Mouse (Mus musculus) kidney, adult 9 months (tissue): ENCODE data around the gene Prph.
"Not testable (repeated sequence)": the region's sequence is repeated elsewhere in the genome, so short reads cannot be mapped to it uniquely, and the experiment has no call there.

Experiments
- DNase-seq: peaks from one replicate; pipeline ENCODE4 v3.0.0; 2022

Gene Prph

DNA sequence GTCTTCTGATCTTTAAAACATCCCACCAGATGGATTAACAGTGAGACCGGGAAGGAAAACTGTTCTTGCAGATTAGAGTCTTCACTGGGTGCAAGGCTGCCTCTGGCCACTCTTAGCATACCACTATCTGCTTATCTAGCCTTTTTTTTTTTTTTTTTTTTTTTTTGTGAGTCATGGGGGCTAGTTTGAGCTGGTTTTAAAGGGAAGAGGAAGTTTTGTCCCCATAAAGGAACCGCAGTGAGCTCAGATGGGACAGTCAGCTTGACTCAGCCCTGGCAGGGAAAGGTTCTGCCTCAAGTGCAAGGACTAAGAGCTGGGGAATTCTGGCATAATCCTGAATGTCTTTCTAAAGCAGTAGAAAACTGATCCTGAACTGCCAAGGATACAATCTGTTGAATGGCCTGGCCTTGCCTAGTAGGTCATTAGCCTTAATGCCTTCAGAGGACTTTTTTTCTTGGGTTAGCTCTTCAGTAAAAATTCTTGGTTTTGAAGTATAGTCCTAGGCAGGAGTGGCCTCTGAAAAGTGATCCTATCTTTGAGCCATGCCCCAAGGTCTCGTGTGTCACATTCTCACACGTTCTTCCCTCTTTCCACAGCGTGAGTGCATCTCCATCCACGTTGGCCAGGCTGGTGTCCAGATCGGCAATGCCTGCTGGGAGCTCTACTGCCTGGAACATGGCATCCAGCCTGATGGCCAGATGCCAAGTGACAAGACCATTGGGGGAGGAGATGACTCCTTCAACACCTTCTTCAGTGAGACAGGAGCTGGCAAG lies 21.3 kb upstream of the Prph start:
- DNase-seq: no peak

DNA sequence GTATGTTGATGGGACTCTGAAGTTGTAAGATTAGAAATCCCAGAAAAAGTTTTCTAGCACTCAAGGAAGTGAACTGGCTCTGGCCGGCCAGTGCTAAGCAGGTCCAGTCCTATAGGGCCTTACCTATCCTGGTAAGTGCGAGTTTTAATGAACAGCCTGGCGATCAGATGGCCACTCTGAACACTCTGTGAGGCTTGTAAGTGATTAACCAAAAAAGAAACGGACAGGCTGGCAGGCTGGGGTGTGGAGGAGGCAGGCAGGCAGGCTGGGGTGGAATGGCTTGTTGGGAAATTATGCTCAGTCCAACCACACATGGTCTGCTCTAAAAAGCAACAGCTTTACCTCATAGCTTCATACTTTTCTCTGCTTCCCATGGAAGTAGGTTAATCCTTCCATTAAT lies 19.5 kb upstream of the Prph start:
- peak; percentile 82 for DNase-seq

DNA sequence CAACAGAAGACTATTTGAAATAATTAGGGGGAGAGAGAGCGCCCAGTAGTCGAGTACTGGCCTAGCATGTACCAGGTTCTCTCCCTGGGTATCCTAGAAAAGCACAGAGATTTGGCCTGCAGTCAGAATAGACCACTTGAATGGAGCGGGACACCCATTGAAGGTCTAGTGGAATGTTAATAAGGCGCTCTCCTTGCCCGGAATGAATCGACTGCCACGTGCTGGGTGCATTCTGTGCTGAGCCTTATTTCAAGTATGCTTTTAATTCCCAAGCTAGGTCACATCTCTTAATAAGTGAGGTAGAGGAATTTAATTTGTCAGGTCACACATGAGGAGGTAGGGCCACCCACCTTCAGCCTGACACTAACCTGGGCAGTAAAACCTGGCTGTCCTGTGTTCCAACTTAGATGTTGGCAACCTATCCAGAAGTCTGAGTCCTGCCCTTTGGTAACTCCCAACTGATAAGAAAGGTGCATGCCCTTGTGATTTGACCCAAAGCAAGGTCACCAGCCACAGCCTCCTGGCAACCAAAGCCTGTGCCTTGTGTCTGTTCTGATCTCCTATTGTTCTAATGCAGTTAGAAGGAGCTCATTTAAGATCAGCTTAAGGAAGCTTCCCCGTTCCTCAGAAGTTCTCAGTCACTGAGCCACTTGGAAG lies 18.6 kb upstream of the Prph start:
- DNase-seq: no peak

DNA sequence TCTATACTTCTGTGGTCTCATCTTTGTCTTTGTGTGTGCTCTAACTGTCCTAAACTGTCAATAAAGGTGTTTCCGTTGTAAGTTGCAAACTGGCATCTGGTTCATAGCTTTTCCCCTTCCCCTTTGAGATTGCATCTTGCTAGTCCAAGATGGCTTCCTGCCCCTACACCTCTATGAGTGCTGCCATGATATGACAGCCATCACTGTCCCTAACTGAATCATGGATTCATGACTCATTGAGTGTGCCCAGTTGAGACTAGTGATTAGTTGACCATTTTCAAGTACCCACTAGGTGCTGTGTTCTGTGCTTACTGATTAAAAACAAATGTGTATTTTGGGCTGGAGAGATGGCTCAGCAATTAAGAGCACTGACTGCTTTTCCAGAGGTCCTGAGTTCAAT lies 16.9 kb upstream of the Prph start:
- DNase-seq: no peak

DNA sequence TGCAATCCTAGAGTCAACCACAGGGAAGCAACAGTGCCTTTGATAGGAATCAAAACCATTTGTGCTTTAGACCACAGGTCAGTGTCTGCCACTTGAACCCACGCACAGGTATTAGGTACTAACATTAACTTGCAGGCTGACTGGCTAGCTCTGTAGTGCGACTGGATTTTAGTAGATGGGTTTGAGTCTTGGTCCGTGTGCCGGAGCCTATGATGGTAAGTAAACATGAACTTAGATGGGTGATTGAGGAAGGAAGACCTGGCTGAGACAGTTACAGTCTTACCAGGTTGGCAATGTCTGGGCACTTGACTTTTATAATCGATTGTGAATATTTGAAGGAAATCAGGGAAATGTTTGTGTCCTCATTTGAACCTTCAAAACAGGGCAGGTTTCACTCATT lies 16.2 kb upstream of the Prph start:
- no peak for DNase-seq

DNA sequence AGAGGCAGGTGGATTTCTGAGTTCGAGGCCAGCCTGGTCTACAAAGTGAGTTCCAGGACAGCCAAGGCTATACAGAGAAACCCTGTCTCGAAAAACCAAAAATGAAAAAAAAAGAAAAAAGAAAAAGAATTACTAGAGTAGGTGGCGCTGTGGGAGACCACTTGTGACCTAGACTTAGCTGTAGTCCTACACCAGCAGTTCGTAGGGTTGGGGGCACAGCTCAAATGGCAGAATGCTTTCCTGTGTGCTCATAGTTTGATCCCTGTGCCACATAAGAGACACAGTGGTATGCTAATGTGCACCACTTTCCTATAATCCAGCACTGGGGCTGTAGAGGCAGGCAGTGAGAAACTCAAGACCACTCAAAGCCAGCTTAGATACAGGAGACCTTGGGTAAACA lies 15.7 kb upstream of the Prph start:
- DNase-seq: no peak

DNA sequence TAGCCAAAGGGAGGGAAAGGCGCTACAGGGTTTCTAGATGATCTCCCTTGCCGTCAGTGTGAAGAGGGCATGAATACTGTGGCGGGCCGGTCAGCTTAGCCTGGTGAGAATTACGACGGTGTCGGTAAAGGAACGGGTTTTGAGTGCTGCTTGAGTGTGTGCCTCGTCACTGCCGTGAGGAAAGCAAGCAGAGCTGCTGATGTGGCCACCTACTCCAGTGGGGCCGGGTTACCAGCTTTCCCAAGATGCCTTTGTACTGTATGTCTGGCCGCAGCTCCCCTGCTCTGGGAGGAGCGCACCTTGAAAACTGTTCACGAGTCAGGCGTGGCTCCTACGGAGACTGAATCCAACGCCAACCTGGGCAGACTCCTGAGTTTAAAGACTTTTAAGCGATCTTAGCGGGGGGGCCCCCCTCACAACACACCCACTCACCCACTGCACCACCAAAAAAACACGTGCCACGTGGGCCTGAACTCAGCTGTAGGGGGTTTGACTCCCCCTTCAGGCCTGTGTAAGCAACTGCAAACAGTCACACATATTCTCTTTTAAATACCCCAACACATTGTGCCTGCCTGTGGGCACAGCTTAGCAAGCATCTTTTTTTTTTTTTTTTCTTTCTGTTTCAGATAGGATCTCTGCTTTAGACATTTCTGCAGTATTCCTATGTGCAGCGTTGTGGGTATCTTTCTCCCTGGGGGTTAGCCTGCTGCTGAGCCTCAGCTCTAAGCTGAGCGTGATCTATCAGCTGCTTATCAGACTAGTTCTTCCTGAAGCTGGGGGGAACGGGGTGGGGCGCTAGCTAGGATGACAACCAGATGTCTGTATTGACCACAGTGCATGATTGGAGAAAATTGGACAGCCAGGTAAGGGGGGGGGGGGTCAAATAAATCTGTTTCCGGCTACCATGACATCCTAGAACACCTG lies 14.7 kb upstream of the Prph start:
- DNase-seq: no peak

DNA sequence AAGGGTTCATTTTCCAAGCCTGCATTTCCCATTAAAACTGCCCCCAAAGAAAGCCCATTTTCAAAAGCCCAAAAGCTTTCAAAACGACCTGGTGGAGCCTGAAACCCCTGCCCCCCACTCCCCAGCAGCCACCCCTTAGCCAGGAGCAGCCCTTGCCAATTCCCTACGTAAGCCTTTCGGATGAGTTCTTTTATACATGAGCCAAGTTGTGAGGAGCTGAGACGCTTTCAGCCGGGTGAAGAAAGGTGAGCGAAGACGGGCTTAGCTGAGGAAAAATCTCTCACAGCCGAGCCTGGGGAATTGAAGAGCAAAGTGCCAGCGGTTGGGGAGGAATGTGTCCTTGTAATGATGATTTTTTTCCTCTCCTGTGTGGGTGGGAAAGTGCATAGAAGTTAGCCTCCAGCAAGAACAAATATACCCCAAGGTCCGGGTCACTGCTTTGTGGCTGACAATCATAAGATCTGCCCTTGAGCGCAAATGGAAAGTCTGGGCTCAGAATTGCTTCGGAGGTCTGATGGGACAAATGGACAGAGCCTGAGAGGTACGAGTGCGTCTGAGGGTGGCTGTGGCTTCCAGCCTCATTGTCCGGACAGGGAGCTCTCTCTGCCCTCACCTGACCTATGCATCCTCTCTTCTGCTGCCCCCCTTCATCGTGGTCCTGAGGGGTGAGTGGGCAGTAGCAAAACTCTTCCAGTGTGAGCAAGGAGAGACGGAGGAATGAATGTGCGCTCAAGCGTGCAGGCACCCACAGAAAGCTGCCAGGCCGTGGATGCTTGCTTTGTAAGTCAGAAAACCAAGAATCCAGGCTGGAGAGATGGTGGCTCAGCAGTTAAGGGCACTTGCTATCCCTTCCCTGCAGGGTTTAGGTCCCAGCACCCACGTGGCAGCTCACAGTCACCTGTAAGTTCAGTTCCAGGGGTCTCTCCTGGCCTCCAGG lies 13.8 kb upstream of the Prph start:
- no peak for DNase-seq

DNA sequence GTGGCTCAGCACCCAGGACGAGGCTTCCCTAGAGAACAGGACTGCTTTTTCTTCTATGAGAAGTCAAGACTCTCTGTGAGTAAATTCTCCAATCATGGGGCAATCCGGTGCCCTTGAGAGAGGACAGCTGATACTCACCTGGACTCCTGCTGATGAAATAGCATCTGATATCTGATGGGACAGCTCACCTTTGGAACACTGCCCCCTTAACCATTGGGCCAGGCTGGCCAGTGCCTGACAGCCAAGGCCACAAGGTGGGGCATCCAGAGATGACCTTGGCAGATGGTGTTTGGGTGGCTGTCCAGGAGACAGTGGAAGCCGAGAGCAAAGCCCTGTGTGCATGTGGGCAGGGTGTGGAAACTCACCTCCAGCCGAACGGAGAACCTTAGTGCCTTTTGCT lies 12.6 kb upstream of the Prph start:
- DNase-seq: no peak

DNA sequence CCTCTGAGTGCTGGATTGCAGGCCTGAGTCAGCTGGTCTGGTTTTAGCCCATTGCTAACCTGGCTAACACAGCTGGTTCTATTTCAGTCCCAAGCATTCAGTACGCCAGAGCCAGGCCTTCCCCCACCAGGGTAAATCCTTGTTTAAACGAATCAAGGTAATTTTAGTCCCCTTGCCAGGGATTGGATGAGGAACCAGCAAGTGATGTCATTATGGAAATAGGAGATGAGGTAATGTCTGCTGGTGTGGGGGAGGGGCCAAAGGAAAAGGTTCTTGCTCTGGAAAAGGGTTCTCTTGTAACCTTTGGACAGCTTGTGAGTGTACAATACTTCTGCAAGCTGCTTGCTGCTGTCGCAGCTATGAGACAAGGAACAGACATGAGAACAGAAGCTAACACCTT lies 10.1 kb upstream of the Prph start:
- DNase-seq: peak; percentile 81

DNA sequence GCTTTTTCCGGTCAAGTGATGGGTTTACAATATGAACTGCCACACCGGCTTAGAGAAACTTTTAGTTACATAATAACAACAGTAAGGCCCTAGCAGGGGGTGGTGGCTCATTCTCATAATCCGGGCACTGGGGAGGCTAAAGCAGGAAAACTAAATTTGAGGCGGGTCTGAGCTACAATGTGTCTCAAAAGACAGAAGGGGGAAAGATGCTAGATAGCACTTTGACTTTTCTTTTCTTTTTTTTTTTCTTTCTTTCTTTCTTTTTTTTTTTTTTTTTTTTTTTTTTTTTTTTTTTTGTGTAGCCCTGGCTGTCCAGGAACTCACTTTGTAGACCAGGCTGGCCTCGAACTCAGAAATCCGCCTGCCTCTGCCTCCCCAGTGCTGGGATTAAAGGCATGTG lies 9.2 kb upstream of the Prph start:
- not testable (repeated sequence) for DNase-seq

DNA sequence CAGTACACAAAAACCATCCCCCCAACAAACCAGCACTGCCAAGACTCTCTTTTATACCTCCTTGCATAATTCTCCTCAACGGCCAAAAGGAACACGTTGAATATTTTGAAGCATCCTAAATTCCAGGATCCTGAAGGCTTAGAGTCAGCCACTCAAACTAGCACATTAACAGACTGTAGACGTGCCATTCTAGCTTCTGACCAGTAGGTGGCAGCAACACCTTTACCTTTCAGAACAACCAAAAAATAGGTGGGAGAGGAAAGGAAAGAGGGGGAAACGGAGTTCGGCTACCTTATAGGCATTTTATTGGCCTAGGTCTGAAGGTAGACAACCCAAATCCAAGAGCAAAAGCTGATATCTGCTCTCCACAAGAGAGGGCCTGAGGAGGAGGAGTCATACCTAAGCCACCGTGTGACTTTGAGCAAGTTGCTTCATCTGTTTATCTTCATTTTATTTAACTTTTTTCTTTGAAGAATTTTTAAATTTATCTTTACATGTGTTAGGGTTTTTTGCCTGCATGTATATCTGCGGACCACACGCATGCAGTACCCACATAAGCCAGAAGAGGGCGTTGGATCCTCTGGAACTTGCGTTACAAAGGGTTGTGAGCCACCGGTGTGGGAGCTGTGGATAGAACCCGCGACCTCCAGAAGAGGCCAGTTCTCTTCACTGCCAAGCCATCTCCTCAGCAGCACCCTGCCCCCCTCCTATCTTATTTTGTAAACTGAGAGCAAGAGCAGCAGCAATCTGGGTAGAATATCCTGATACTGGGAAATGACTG lies 5.3 kb upstream of the Prph start:
- DNase-seq: peak; percentile 76

DNA sequence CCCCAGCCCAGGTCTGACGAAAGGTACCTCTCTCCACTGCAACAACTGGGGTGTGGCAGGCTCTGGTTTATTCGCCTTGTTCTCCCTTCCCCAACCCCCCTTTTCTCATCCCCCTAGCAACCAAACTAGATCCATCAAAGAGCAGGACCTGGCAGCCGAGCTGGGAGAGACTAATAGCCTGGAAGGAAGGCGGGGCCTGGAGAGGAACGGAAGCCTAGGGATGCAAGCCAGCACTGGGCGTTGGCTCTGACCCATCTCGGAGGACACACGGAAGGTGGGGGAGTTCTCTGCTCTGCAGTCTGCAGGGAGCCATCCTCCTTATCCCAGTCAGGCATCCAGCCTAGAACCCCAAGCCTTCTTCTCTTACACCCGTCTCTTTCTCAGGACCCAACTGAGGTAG lies 1.6 kb upstream of the Prph start:
- no peak for DNase-seq

DNA sequence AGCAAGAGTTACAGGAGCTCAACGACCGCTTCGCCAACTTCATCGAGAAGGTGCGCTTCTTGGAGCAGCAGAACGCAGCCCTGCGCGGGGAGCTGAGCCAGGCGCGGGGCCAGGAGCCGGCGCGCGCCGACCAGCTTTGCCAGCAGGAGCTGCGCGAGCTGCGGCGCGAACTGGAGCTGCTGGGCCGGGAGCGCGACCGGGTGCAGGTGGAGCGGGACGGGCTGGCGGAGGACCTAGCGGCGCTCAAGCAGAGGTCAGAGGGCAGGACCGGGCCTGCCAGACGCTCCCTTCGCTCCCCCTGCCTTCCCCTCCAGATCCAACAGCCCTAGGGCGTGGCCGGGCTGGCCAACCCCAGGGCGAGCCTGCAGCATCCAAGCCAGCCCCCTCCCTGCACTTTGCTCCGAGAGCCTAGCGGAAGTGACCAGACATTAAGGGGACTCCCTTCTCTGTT lies 562 bp downstream of the Prph start:
- no peak for DNase-seq

DNA sequence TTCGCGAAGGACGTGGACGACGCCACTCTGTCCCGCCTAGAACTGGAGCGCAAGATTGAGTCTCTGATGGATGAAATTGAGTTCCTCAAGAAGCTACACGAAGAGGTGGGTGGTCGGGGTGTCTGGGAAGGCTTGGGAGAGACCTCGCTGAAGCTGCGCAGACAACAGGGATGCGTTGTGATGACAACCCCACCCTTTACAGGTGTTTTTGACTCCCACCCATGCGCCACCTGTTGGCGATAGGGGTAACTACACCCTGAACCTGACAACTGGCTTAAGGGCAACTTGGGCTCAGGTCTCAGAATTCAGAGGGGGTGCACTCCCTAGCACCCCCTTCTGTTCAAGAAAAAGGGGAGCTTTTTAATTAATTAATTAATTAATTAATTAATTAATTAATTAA lies 1.4 kb downstream of the Prph start:
- no peak for DNase-seq

DNA sequence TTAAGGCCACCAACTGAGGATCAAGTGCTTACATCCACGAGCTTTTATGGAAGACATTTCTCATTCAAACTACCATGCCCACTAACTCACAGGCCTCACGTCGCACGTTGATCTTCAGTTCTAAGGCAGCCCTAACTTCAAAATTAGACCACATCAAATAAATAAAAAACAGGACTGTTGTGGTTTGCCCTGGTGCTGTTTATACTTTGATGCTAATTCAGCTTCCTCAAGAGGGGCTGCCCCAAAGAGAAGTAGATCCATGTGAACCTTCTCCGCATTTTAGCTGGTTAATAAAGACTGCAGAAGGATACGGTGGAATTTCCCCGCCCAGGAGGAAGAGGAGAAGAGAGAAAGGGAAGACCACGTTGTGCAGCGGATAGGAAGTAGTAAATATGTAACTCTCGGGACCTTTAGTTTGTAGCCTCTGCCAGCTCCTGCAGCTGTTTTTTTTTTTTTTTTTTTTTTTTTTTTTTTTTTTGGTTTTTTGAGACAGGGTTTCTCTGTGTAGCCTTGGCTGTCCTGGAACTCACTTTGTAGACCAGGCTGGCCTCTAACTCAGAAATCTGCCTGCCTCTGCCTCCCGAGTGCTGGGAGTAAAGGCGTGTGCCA lies 10.7 kb downstream of the Prph start:
- DNase-seq: no peak

DNA sequence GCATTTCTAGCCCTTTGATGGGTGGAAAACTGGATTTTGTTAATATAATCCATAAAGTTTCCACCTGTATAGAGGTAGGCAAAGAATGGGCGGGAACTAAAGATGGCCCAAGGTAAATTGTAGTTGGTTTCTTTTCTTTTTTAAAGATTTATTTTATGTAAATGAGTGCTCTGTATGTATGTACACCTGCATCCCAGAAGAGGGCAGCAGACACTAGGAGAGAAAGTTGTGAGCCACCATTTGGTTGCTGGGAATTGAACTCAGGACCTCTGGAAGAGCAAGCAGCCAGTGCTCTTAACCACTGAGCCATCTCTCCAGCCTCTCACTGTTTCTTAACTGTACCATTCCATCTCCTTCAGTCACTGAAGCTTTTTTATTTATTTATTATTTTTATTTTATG lies 17.0 kb downstream of the Prph start:
- DNase-seq: no peak

DNA sequence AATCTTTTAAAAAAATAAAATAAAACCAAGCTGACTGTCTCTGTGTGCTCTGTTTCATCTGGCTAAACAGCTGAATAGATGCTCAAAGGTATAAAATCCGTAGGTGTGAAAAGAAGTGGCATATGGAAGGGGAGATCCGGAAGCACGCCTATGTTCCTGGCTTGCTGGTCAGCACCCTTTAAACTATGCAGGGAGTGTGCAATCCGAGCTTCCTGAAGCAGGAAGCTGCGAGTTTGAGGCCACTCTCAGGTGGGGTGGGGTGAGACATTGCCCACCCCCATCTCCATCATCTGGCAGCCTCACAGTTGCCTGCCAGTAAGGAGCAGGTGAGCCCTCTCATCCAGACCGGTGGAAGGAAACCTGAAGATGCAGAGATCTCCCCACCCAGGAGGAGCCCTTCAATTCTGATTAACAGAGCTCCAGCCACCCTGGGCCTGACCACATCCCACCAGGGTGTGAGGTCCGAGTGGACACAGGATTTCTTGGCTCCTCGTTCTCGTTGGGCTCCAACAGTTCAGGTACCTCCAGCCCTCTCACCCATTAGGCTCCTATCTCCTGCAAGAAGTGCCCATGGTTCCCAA lies 19.1 kb downstream of the Prph start, which contains the start of gene Troap:
Gene Troap (plus strand): TSS at position 557 of the 581 bp plus-strand sequence.
- DNase-seq: no peak

DNA sequence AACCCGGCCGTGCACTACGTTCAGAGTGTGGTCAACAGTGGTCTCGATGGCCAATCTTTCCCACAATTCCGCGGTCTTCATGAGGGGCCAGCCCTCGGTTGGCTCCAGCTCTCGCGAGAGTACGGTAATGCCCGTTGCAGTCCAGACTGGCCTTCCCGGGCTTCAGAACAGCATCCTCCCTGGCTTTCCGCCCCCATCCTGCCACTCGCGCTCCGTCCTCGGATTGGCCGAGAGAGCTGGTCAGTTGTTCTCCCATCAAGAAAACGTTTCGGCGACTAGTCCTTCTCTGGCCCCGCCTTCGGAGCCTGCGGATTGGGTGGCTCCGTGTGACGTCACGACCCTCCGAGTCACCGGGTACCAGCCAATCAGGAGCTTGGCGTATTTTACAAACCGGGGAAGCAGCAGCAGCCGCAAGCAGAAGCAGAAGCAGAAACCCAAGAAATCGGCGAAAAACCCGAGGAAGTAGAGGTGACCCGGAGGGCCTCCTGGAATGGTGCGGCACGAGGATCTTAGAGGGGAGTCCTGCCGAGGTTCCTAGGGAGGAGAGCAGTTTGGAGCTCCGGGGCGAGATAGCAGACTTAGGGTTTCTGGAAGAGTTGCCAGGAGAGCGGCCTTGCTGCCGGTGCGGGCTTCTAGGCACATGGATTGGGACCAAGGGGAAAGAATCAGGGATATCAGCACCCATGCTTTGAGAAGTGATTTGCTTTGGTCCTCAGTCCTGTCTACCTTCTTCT lies 19.8 kb downstream of the Prph start:
- DNase-seq: peak; percentile 98

DNA sequence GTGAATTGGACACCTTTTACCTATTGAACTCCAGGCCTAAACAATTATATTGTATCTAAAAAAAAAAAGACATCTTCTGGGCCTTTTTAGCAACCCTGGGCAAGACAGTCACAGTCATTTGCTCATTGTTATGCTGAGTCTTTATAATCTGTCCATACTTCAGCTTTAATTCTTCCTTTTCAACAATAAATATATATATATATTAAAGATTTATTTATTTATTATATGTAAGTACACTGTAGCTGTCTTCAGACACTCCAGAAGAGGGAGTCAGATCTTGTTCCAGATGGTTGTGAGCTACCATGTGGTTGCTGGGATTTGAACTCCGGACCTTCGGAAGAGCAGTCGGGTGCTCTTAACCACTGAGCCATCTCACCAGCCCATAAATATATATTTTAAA lies 21.0 kb downstream of the Prph start:
- DNase-seq: not testable (repeated sequence)
